In genomic region chr3:31603237-31603636, GRCm38 (mm10) we compare ENCODE assay signal across 8 mouse cellular contexts.
A peak's percentile ranks its signal among the peaks of the same experiment; 100 is the strongest.
DNase-seq lines count a peak whose midpoint lies in the region; ATAC-seq and TF ChIP-seq lines count a peak whose summit lies in the region.

No protein-coding gene starts in this region.

- H3K36me3 ChIP-seq in liver, embryonic 14.5 days (replicated peaks; ENCODE audit: control insufficient read depth, insufficient read depth, low read depth): no peaks in the 10 kb centered on the region

- H3K4me2 ChIP-seq in liver, embryonic 14.5 days (ENCODE audit: low read depth): no peak overlapping the region

- H3K9ac ChIP-seq in liver, embryonic 14.5 days (replicated peaks): no peak overlapping the region

- H3K9me3 ChIP-seq in liver, embryonic 14.5 days (ENCODE audit: control insufficient read depth, low read length): no peaks in the 10 kb centered on the region

- peak; percentile 79 for TF ChIP-seq CTCF in liver, embryonic 14.5 days (IDR thresholded peaks at IDR 0.05; ENCODE audit: low read depth)

- no peak for ATAC-seq in liver, embryonic 14.5 days (ENCODE audit: insufficient read depth)

- 15% methylated on average over 7 of the region's 7 CpGs for WGBS in liver, embryonic 14.5 days (ENCODE audit: insufficient replicate concordance)

- DNase-seq in 416B (ENCODE audit: low read depth) (peak; percentile 64), MN1 (ENCODE audit: low spot score) (peak; percentile 83)
- DNase-seq in cerebellum, adult 9-10 months: peak; percentile 68
- DNase-seq in frontal cortex, postnatal 25 days (ENCODE audit: low spot score in 2 of 2): peak; percentile 61 to 82
- DNase-seq in kidney, postnatal 25 days: peak; percentile 77 to 91
- peak; percentile 9 to 11 (median 10) for DNase-seq in liver, embryonic 14.5 days (ENCODE audit: low read depth in 3 of 3, low spot score in 3 of 3)
- DNase-seq in retina, embryonic 14.5 days (ENCODE audit: low spot score): peak; percentile 86
- DNase-seq in urinary bladder, adult 2 months (ENCODE audit: low spot score): peak; percentile 34

- no peak overlapping the region for H3K4me3 ChIP-seq in liver, embryonic 14.5 days (ENCODE audit: insufficient read depth in 1 of 2, low read depth in 2 of 2, low read length in 2 of 2)

- no peaks in the 10 kb centered on the region for H3K4me1 ChIP-seq in liver, embryonic 14.5 days (replicated peaks; ENCODE audit: control insufficient read depth in 2 of 2, insufficient read depth in 2 of 2, low read length in 1 of 2)

- TF ChIP-seq EP300 in liver, embryonic 14.5 days (IDR thresholded peaks at IDR 0.05; ENCODE audit: low read depth): no peak

- no peaks in the 10 kb centered on the region for H3K27me3 ChIP-seq in liver, embryonic 14.5 days (ENCODE audit: control insufficient read depth, insufficient read depth, low read length)

- no peak overlapping the region for H3K27ac ChIP-seq in liver, embryonic 14.5 days

Comparison
In these comparisons a context has a peak if more than half of its experiments do, and no peak if none do; other contexts are left out.
1. DNase-seq: peak in every context shown above with its lines; median percentile 86 in retina, embryonic 14.5 days; 84 in kidney, postnatal 25 days; 83 in MN1; 72 in frontal cortex, postnatal 25 days; 68 in cerebellum, adult 9-10 months; 64 in 416B; 34 in urinary bladder, adult 2 months; 10 in liver, embryonic 14.5 days.